Mouse (Mus musculus) limb, embryonic 15.5 days (tissue): ENCODE results near the gene Tnfrsf1a. TPM values are rescaled to one million over a fixed set of nuclear protein-coding genes. Genes with fewer than 3 reads are reported as not detected.

Source experiments
- ATAC-seq: fragments of 200-750 bp; cut with Nextera tagmentation; 2 replicates; pipeline ENCODE4 v1.8.0; 2017; ENCODE audit warnings: low read depth, moderate TSS enrichment; ENCODE audit not compliant: insufficient number of reproducible peaks, low FRiP score, low TSS enrichment
- H3K27ac ChIP-seq: fragments of 300-500 bp; sonication (generic); 2 replicates; pipeline ENCODE4 v1.5.1; 2015; ENCODE audit warnings: moderate library complexity, mild to moderate bottlenecking, inconsistent platforms
- H3K27me3 ChIP-seq: fragments of 300-500 bp; sonication (generic); 2 replicates; pipeline ENCODE4 v1.6.1; 2015; ENCODE audit warnings: inconsistent platforms
- H3K36me3 ChIP-seq: fragments of 300-500 bp; sonication (generic); 2 replicates; pipeline ENCODE4 v1.6.1; 2015; ENCODE audit warnings: inconsistent platforms
- H3K4me1 ChIP-seq: fragments of 300-500 bp; sonication (generic); 2 replicates; pipeline ENCODE4 v1.6.1; 2015; ENCODE audit warnings: inconsistent platforms
- H3K4me2 ChIP-seq: fragments of 300-500 bp; sonication (generic); 2 replicates; pipeline ENCODE4 v1.6.1; 2015; ENCODE audit warnings: mild to moderate bottlenecking, inconsistent platforms
- H3K4me3 ChIP-seq: fragments of 300-500 bp; sonication (generic); 2 replicates; pipeline ENCODE4 v1.5.1; 2015; ENCODE audit warnings: mild to moderate bottlenecking, inconsistent platforms
- H3K9ac ChIP-seq: fragments of 300-500 bp; sonication (generic); 2 replicates; pipeline ENCODE4 v1.6.1; 2015; ENCODE audit warnings: inconsistent platforms
- H3K9me3 ChIP-seq: fragments of 300-500 bp; sonication (generic); 2 replicates; pipeline ENCODE4 v1.6.1; 2016; ENCODE audit warnings: inconsistent platforms
- WGBS: fragments of 180-500 bp; shearing (Covaris S2); methylation state at CpG from one replicate; pipeline ENCODE4 v1.1.7; 2015; 5-methylcytosine and 5-hydroxymethylcytosine counted together
- polyA plus RNA-seq: library from polyadenylated mRNA; unstranded; fragments of >200 nt; fragmentation: Nextera tagmentation; extraction: Ambion mirVana; gene quantifications from 2 replicates; pipeline ENCODE4 v1.2.1, GENCODE M21; 2015

Gene Tnfrsf1a
- polyA plus RNA-seq, 1 experiment from 2014 or later: 95.6 TPM

DNA sequence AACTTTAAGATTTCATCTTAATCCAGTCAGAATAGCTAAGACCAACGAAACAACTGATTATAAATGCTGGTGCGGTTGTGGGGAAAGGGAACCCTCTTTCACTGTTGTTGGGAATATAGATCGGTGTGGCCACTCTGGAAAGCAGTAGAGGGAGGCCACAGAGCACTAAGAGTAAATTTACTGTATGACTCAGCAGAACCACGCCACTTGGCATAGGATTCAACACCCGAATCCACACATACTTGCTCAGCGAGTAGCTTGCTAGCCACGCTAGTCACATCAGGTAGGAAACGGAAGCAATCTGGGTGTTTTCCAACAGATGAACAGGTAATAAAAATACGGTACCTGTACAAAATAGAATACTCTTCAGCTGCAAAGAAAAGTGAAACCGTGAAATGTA is 58.5 kb downstream of the Tnfrsf1a start:
- Histone ChIP-seq H3K36me3 (no peaks in the 10 kb centered on the region), H3K27me3 (no peaks in the 10 kb centered on the region), H3K9ac (no peak overlapping the region), H3K27ac (no peak overlapping the region), H3K4me3 (no peak overlapping the region), H3K4me1 (peaks cover 3% of the 10 kb centered on the region), H3K9me3 (no peaks in the 10 kb centered on the region), H3K4me2 (no peak overlapping the region)
- 90% methylated on average over 10 of the region's 10 CpGs for WGBS
- ATAC-seq: no peak

- no peaks in the 10 kb centered on the region for H3K36me3 ChIP-seq
- WGBS: 66% methylated on average over 11 of the region's 11 CpGs
- no peak overlapping the region for H3K4me3 ChIP-seq
- no peak overlapping the region for H3K27ac ChIP-seq
- H3K4me1 ChIP-seq: peaks cover 3% of the 10 kb centered on the region
- H3K4me2 ChIP-seq: no peak overlapping the region
- no peak for ATAC-seq
- no peaks in the 10 kb centered on the region for H3K9me3 ChIP-seq
- H3K27me3 ChIP-seq: no peaks in the 10 kb centered on the region
- H3K9ac ChIP-seq: no peak overlapping the region
These were observed 61.4 kb downstream of the Tnfrsf1a start for GRCm38 (mm10) chr6:125410551-125410950.

DNA sequence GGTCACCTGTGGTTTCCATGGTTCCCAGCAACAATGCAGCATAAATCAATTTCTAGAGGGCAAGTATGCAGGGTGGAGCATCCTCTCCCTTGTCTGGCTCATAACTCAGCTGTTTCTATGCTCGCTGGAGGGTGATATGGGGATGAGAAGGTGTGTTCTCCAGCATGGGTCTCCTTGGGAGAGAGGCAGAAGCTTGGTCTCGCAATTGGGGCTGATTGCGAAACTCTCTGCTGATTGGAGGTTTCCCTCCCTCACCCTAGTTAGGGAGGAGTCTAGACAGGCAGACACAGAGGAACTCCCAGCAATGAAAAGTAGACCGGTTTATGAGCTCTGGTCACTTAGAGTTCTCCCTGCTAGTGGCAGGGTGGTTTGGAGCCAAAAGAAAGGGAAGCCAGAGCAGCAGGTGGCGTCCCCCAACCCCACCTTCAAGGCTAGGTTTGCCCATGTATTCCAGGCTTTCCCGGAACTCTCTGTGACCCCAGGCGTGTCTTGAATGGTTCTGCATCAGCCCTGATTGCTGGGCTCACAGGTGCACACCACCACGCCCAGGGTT is 61.9 kb downstream of the Tnfrsf1a start:
- Histone ChIP-seq H3K27ac (no peak overlapping the region), H3K9me3 (no peaks in the 10 kb centered on the region), H3K27me3 (no peaks in the 10 kb centered on the region), H3K4me3 (no peak overlapping the region), H3K36me3 (no peaks in the 10 kb centered on the region), H3K9ac (no peak overlapping the region), H3K4me1 (peaks cover 3% of the 10 kb centered on the region), H3K4me2 (no peak overlapping the region)
- 44% methylated on average over 8 of the region's 8 CpGs for whole genome bisulfite sequencing
- ATAC-seq: no peak

- H3K4me1 ChIP-seq: peaks cover 3% of the 10 kb centered on the region
- H3K27ac ChIP-seq: no peak overlapping the region
- no peaks in the 10 kb centered on the region for H3K27me3 ChIP-seq
- no peak overlapping the region for H3K9ac ChIP-seq
- no peak overlapping the region for H3K4me2 ChIP-seq
- H3K36me3 ChIP-seq: no peaks in the 10 kb centered on the region
- ATAC-seq: no peak
- WGBS: 90% methylated on average over 6 of the region's 6 CpGs
- no peaks in the 10 kb centered on the region for H3K9me3 ChIP-seq
- no peak overlapping the region for H3K4me3 ChIP-seq
These were observed 62.5 kb downstream of the Tnfrsf1a start for GRCm38 (mm10) chr6:125411661-125412060.

Other genes starting within 250 kb of the Tnfrsf1a start
- gene Nop2, start 217.5 kb upstream of the Tnfrsf1a start, polyA plus RNA-seq: 54.4 and 58.0 TPM in 2 replicates
- 26.6 and 46.8 TPM in 2 replicates for gene Iffo1, start 204.1 kb upstream of the Tnfrsf1a start, polyA plus RNA-seq
- gene Gapdh, start 182.9 kb upstream of the Tnfrsf1a start, polyA plus RNA-seq: 1,547 and 1,728 TPM in 2 replicates
- gene Ncapd2, start 157.7 kb upstream of the Tnfrsf1a start, polyA plus RNA-seq: 86.4 and 87.0 TPM in 2 replicates
- gene Mrpl51, start 157.6 kb upstream of the Tnfrsf1a start, polyA plus RNA-seq: 210 and 220 TPM in 2 replicates
- gene Vamp1, start 133.8 kb upstream of the Tnfrsf1a start, polyA plus RNA-seq: 4.8 and 4.9 TPM in 2 replicates
- 4.9 and 5.7 TPM in 2 replicates for gene Tapbpl, start 117.5 kb upstream of the Tnfrsf1a start, polyA plus RNA-seq
- gene Cd27, start 112.4 kb upstream of the Tnfrsf1a start, polyA plus RNA-seq: 1.5 and 3.2 TPM in 2 replicates
- gene Tuba3a, start 63.3 kb upstream of the Tnfrsf1a start, polyA plus RNA-seq: 0.34 TPM in 1 of 2 replicates, not detected in the other
- gene Ltbr, start 35.5 kb upstream of the Tnfrsf1a start, polyA plus RNA-seq: 47.0 and 50.5 TPM in 2 replicates
- gene Scnn1a, start 28.7 kb upstream of the Tnfrsf1a start, polyA plus RNA-seq: 5.2 and 5.3 TPM in 2 replicates
- 4.2 and 4.5 TPM in 2 replicates for gene Plekhg6, start 31.4 kb downstream of the Tnfrsf1a start, polyA plus RNA-seq
- gene Cd9, start 145.4 kb downstream of the Tnfrsf1a start, polyA plus RNA-seq: 490 and 511 TPM in 2 replicates
- 7.9 and 11.3 TPM in 2 replicates for gene Vwf, start 197.4 kb downstream of the Tnfrsf1a start, polyA plus RNA-seq